ENCODE assay signal across 9 mouse cellular contexts in genomic region chr12:86518746-86519145, GRCm38 (mm10).
DNase-seq lines count a peak whose midpoint lies in the region; ATAC-seq lines count a peak whose summit lies in the region.
"Had no signal": no experiment of that assay in that cellular context is flagged by ENCODE, and none has a peak within 500 bp of the region (broad histone marks: within the 10 kb centered on the region; RNA-seq: fewer than 3 reads in every experiment).

No protein-coding gene starts in this region.

- H3K4me1 ChIP-seq in heart, embryonic 13.5 days, result peaks cover 17% of the 10 kb centered on the region
- H3K4me1 ChIP-seq in neural tube, embryonic 14.5 days (ENCODE audit: control insufficient read depth, insufficient read depth, low read length), result peaks cover 8% of the 10 kb centered on the region; the same call in 1 of the 2 replicates
- H3K4me1 ChIP-seq in intestine, embryonic 15.5 days (replicated peaks), result no peaks in the 10 kb centered on the region

- 0 out of 2 replicates have a peak overlapping the region, but pooled peaks have one; percentile 0 for H3K9ac ChIP-seq in heart, embryonic 13.5 days
- H3K9ac ChIP-seq in neural tube, embryonic 14.5 days (replicated peaks; ENCODE audit: low read depth, low read length), result no peak overlapping the region
- no peak overlapping the region for H3K9ac ChIP-seq in intestine, embryonic 15.5 days

- no peak for ATAC-seq in heart, embryonic 13.5 days (ENCODE audit: extremely low read depth, insufficient number of reproducible peaks, low FRiP score, low TSS enrichment)
- peak; percentile 31; the same call in 1 of the 2 replicates for ATAC-seq in neural tube, embryonic 14.5 days (ENCODE audit: low read depth)
- no peak for ATAC-seq in megakaryocyte-erythroid progenitor cell, adult 5-6 weeks (replicated peaks; ENCODE audit: low FRiP score, low TSS enrichment, poor library complexity, severe bottlenecking)
- ATAC-seq in intestine, embryonic 15.5 days, result no peak

- no peak for DNase-seq in heart, postnatal 14 days
- DNase-seq in cerebellum, adult 9-11 months, result peak; percentile 7
- DNase-seq in layer of hippocampus, adult 18-20 months (ENCODE audit: low spot score in 2 of 2), result peak; percentile 11 to 24
- DNase-seq in lung, postnatal 4 days, result no peak
- DNase-seq: kidney, adult 8-10 months had no signal

- H3K27me3 ChIP-seq in heart, embryonic 13.5 days (replicated peaks), result peaks cover 25% of the 10 kb centered on the region
- H3K27me3 ChIP-seq in neural tube, embryonic 14.5 days (ENCODE audit: control insufficient read depth, insufficient read depth, low read length), result no peaks in the 10 kb centered on the region
- peaks cover 12% of the 10 kb centered on the region for H3K27me3 ChIP-seq in intestine, embryonic 15.5 days (replicated peaks)

- H3K4me3 ChIP-seq in heart, embryonic 13.5 days, result no peak overlapping the region
- no peak overlapping the region for H3K4me3 ChIP-seq in neural tube, embryonic 14.5 days (ENCODE audit: low read depth, low read length)
- no peak overlapping the region for H3K4me3 ChIP-seq in intestine, embryonic 15.5 days (replicated peaks)

- H3K9me3 ChIP-seq in heart, embryonic 13.5 days, result peaks cover 5% of the 10 kb centered on the region; the same call in 1 of the 2 replicates
- no peaks in the 10 kb centered on the region for H3K9me3 ChIP-seq in neural tube, embryonic 14.5 days (ENCODE audit: control insufficient read depth, low read length)
- no peaks in the 10 kb centered on the region for H3K9me3 ChIP-seq in intestine, embryonic 15.5 days

- no peak overlapping the region for H3K4me2 ChIP-seq in heart, embryonic 13.5 days
- H3K4me2 ChIP-seq in neural tube, embryonic 14.5 days (ENCODE audit: low read depth, low read length), result no peak overlapping the region
- H3K4me2 ChIP-seq in intestine, embryonic 15.5 days (replicated peaks), result no peak overlapping the region

- intact Hi-C loops in heart, postnatal 14 days (cut with DNase I), result no loop called here

- H3K27ac ChIP-seq in heart, embryonic 13.5 days (replicated peaks), result no peak overlapping the region
- H3K27ac ChIP-seq in neural tube, embryonic 14.5 days (ENCODE audit: low read depth, low read length), result no peak overlapping the region
- no peak overlapping the region for H3K27ac ChIP-seq in intestine, embryonic 15.5 days

- peaks cover 6% of the 10 kb centered on the region for H3K36me3 ChIP-seq in heart, embryonic 13.5 days
- no peaks in the 10 kb centered on the region for H3K36me3 ChIP-seq in neural tube, embryonic 14.5 days (ENCODE audit: control insufficient read depth, insufficient read depth, low read length)
- H3K36me3 ChIP-seq in intestine, embryonic 15.5 days, result no peaks in the 10 kb centered on the region

- WGBS in heart, embryonic 13.5 days, result 21% methylated on average over 18 of the region's 18 CpGs
- 31% methylated on average over 18 of the region's 18 CpGs for WGBS in neural tube, embryonic 14.5 days
- 24% methylated on average over 18 of the region's 18 CpGs for WGBS in intestine, embryonic 15.5 days

Comparison
In these comparisons a context has a peak if more than half of its experiments do, and no peak if none do; other contexts are left out.
1. DNase-seq: peak in cerebellum, adult 9-11 months (single experiment) and layer of hippocampus, adult 18-20 months (2 of 2); none in heart, postnatal 14 days (0 of 2) and lung, postnatal 4 days (0 of 2).